31 mouse cellular contexts compared by ENCODE assay signal in the genomic region with DNA sequence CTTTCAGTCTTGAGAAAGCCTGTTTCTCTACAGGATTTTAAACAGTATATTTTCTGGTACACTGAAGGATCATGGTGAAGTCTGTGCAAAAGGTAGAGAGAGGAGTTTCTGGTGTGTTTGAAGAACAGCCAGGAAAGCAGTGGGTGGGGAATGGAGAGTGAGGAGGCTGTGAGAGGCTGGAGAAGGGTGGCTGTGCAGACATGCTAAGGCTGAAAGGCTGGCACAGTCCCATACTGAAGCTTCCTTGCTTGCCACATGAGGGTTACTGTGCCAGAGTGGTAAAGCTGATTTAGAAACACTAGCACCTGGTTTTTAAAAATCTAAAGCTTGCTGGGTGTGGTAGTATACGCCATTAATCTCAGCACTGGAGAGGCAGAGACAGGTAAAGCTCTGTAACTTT. TPM values are rescaled to one million over a fixed set of nuclear protein-coding genes. Genes with fewer than 3 reads are reported as not detected.
DNase-seq lines count a peak whose midpoint lies in the region.
"Had no signal": no experiment of that assay in that cellular context is flagged by ENCODE, and none has a peak within 500 bp of the region (broad histone marks: within the 10 kb centered on the region; RNA-seq: fewer than 3 reads in every experiment).

No protein-coding gene starts in this region.

- DNase-seq in cerebellum, postnatal 14 days = peak; percentile 34 to 55
- DNase-seq in cerebellum, adult 18-20 months = no peak
- DNase-seq in left cerebral cortex, adult 18-20 months (ENCODE audit: low spot score in 2 of 2) = peak; percentile 23 to 28
- no peak for DNase-seq in left cerebral cortex, postnatal 36 days (ENCODE audit: low spot score in 2 of 2)
- peak; percentile 33 for DNase-seq in 3T3-L1 (ENCODE audit: low read depth, low spot score)
- DNase-seq in brain, adult 2 months (ENCODE audit: low read depth, low spot score) = peak; percentile 49
- DNase-seq in thymus, postnatal 0 days (ENCODE audit: low spot score) = no peak
- no peak for DNase-seq in thymus, postnatal 14 days
- DNase-seq: adrenal gland, adult 8-10 months; adrenal gland, postnatal 36 days; cerebellum, adult 11 months; cerebellum, adult 9-11 months; embryo, embryonic 11 days; gastrocnemius, postnatal 14 days; heart, postnatal 10 days; heart, postnatal 4 days had no signal

- intact Hi-C loops in left cerebral cortex, postnatal 36 days (cut with DNase I) = no loop called here

RNA-seq across cellular contexts. Expression of gene Ccdc172, which starts 9.9 kb away (rescaled TPM):
- not detected for total RNA-seq in left cerebral cortex, adult 18-20 months (2021)
- total RNA-seq in left cerebral cortex, postnatal 36 days (2021) = under 1 TPM in 1 of 2 experiments, not detected in 1; 0.32 TPM
- polyA plus RNA-seq in thymus, postnatal 0 days (2015; fragmentation: Nextera tagmentation; extraction: Ambion mirVana) = not detected in 2 replicates
- total RNA-seq: adrenal gland, adult 8-10 months; adrenal gland, postnatal 36 days; CH12.LX; common myeloid progenitor, adult 5-6 weeks; gastrocnemius, adult 18-20 months; gastrocnemius, postnatal 14 days; granulocyte monocyte progenitor cell, adult 5-6 weeks; heart, postnatal 10 days; heart, postnatal 4 days had no signal
- polyA plus RNA-seq: brain, embryonic 14.5 days; embryonic facial prominence, embryonic 11.5 days; embryonic facial prominence, embryonic 15.5 days; erythroblast, embryonic 14.5 days; forebrain, embryonic 11.5 days; forebrain, embryonic 15.5 days; frontal cortex, adult 2 months; heart, embryonic 10.5 days; heart, embryonic 14.5 days; hindbrain, embryonic 12.5 days; inflammation-experienced regulatory T-cells, adult 6 months had no signal

Comparison
In these comparisons a context has a peak if more than half of its experiments do, and no peak if none do; other contexts are left out.
1. DNase-seq: peak in cerebellum, postnatal 14 days (2 of 2), left cerebral cortex, adult 18-20 months (2 of 2), 3T3-L1 (single experiment) and brain, adult 2 months (single experiment); none in cerebellum, adult 18-20 months (0 of 2), left cerebral cortex, postnatal 36 days (0 of 2), thymus, postnatal 0 days (single experiment) and thymus, postnatal 14 days (single experiment).